Mouse (Mus musculus): ENCODE data around the gene Prkcb. TPM values are rescaled to one million over a fixed set of nuclear protein-coding genes. Genes with fewer than 3 reads are reported as not detected.

Prkcb gene
- polyA plus RNA-seq, 1 experiment from 2014 or later = 4.7 TPM

- WGBS = 93% methylated on average over 5 of the region's 5 CpGs
- no peaks in the 10 kb centered on the region for H3K27me3 ChIP-seq
- no peak overlapping the region for H3K27ac ChIP-seq
These were observed 286.5 kb downstream of the Prkcb start for GRCm38 (mm10) chr7:122575056-122575455.

GRCm38 (mm10) chr7:122575506-122575905 lies 287.0 kb downstream of the Prkcb start:
- Histone ChIP-seq H3K27ac (no peak overlapping the region), H3K27me3 (no peaks in the 10 kb centered on the region), H3K9ac (replicated peaks) (no peak overlapping the region), H3K9me3 (no peaks in the 10 kb centered on the region), H3K4me2 (no peak overlapping the region), H3K36me3 (no peaks in the 10 kb centered on the region), H3K4me1 (replicated peaks) (no peaks in the 10 kb centered on the region), H3K4me3 (replicated peaks) (no peak overlapping the region)
- no peak for ATAC-seq (ENCODE audit: insufficient number of reproducible peaks, insufficient read depth, low FRiP score, low TSS enrichment, low read depth)
- 43% methylated on average over 8 of the region's 8 CpGs for WGBS

More at GRCm38 (mm10) chr7:122575056-122575455, 286.5 kb downstream of the Prkcb start:
- no peak for ATAC-seq (ENCODE audit: insufficient number of reproducible peaks, insufficient read depth, low FRiP score, low TSS enrichment, low read depth)
- H3K4me1 ChIP-seq (replicated peaks) = no peaks in the 10 kb centered on the region
- H3K36me3 ChIP-seq = no peaks in the 10 kb centered on the region
- H3K9ac ChIP-seq (replicated peaks) = no peak overlapping the region
- no peaks in the 10 kb centered on the region for H3K9me3 ChIP-seq
- no peak overlapping the region for H3K4me2 ChIP-seq
- H3K4me3 ChIP-seq (replicated peaks) = no peak overlapping the region

- Histone ChIP-seq H3K9ac (replicated peaks) (no peak overlapping the region), H3K4me1 (replicated peaks) (no peaks in the 10 kb centered on the region), H3K9me3 (no peaks in the 10 kb centered on the region), H3K4me3 (replicated peaks) (no peak overlapping the region), H3K27me3 (no peaks in the 10 kb centered on the region), H3K36me3 (no peaks in the 10 kb centered on the region), H3K4me2 (no peak overlapping the region), H3K27ac (no peak overlapping the region)
- no peak for ATAC-seq (ENCODE audit: insufficient number of reproducible peaks, insufficient read depth, low FRiP score, low TSS enrichment, low read depth)
- 78% methylated on average over 4 of the region's 4 CpGs for WGBS
These were observed 289.0 kb downstream of the Prkcb start for GRCm38 (mm10) chr7:122577571-122577970.

GRCm38 (mm10) chr7:122579461-122580157 lies 291.1 kb downstream of the Prkcb start:
- Histone ChIP-seq H3K4me1 (replicated peaks) (no peaks in the 10 kb centered on the region), H3K9ac (replicated peaks) (no peak overlapping the region), H3K27me3 (no peaks in the 10 kb centered on the region), H3K27ac (no peak overlapping the region), H3K4me3 (replicated peaks) (no peak overlapping the region), H3K36me3 (no peaks in the 10 kb centered on the region), H3K9me3 (no peaks in the 10 kb centered on the region), H3K4me2 (no peak overlapping the region)
- WGBS = 88% methylated on average over 7 of the region's 7 CpGs
- no peak for ATAC-seq (ENCODE audit: insufficient number of reproducible peaks, insufficient read depth, low FRiP score, low TSS enrichment, low read depth)

- Histone ChIP-seq H3K27ac (no peak overlapping the region), H3K36me3 (no peaks in the 10 kb centered on the region), H3K4me3 (replicated peaks) (no peak overlapping the region), H3K27me3 (no peaks in the 10 kb centered on the region), H3K9ac (replicated peaks) (no peak overlapping the region), H3K4me1 (replicated peaks) (no peaks in the 10 kb centered on the region), H3K9me3 (no peaks in the 10 kb centered on the region), H3K4me2 (no peak overlapping the region)
- 77% methylated on average over 1 of the region's 1 CpGs for WGBS
- ATAC-seq (ENCODE audit: insufficient number of reproducible peaks, insufficient read depth, low FRiP score, low TSS enrichment, low read depth) = no peak
These were observed 291.6 kb downstream of the Prkcb start for GRCm38 (mm10) chr7:122580158-122580475.

GRCm38 (mm10) chr7:122584421-122585151 lies 296.0 kb downstream of the Prkcb start:
- Histone ChIP-seq H3K36me3 (no peaks in the 10 kb centered on the region), H3K4me1 (replicated peaks) (no peaks in the 10 kb centered on the region), H3K4me3 (replicated peaks) (no peak overlapping the region), H3K4me2 (no peak overlapping the region), H3K9ac (replicated peaks) (no peak overlapping the region), H3K9me3 (no peaks in the 10 kb centered on the region), H3K27ac (no peak overlapping the region), H3K27me3 (no peaks in the 10 kb centered on the region)
- WGBS = 85% methylated on average over 14 of the region's 14 CpGs
- ATAC-seq (ENCODE audit: insufficient number of reproducible peaks, insufficient read depth, low FRiP score, low TSS enrichment, low read depth) = no peak

GRCm38 (mm10) chr7:122595897-122596296 lies 307.3 kb downstream of the Prkcb start:
- no peak overlapping the region for H3K4me3 ChIP-seq (replicated peaks)
- no peak overlapping the region for H3K27ac ChIP-seq
- no peak overlapping the region for H3K9ac ChIP-seq (replicated peaks)
- WGBS = 60% methylated on average over 10 of the region's 10 CpGs
- peaks cover 13% of the 10 kb centered on the region for H3K27me3 ChIP-seq
- ATAC-seq (ENCODE audit: insufficient number of reproducible peaks, insufficient read depth, low FRiP score, low TSS enrichment, low read depth) = 0 out of 2 replicates have a peak, but pooled peaks have one; percentile 15
- no peak overlapping the region for H3K4me2 ChIP-seq
- H3K36me3 ChIP-seq = no peaks in the 10 kb centered on the region
- H3K9me3 ChIP-seq = no peaks in the 10 kb centered on the region
- H3K4me1 ChIP-seq (replicated peaks) = peaks cover 29% of the 10 kb centered on the region

- Histone ChIP-seq H3K9me3 (no peaks in the 10 kb centered on the region), H3K4me3 (replicated peaks) (no peak overlapping the region), H3K4me1 (replicated peaks) (peaks cover 36% of the 10 kb centered on the region), H3K27me3 (peaks cover 13% of the 10 kb centered on the region), H3K4me2 (no peak overlapping the region), H3K36me3 (no peaks in the 10 kb centered on the region), H3K27ac (no peak overlapping the region), H3K9ac (replicated peaks) (no peak overlapping the region)
- whole genome bisulfite sequencing = 39% methylated on average over 9 of the region's 9 CpGs
- no peak for ATAC-seq (ENCODE audit: insufficient number of reproducible peaks, insufficient read depth, low FRiP score, low TSS enrichment, low read depth)
These were observed 308.1 kb downstream of the Prkcb start for GRCm38 (mm10) chr7:122596596-122597170.

- ATAC-seq (ENCODE audit: insufficient number of reproducible peaks, insufficient read depth, low FRiP score, low TSS enrichment, low read depth) = no peak
- H3K4me3 ChIP-seq (replicated peaks) = no peak overlapping the region
- no peak overlapping the region for H3K4me2 ChIP-seq
- no peak overlapping the region for H3K27ac ChIP-seq
- 38% methylated on average over 7 of the region's 7 CpGs for WGBS
- peaks cover 13% of the 10 kb centered on the region for H3K27me3 ChIP-seq
- H3K36me3 ChIP-seq = no peaks in the 10 kb centered on the region
- no peaks in the 10 kb centered on the region for H3K9me3 ChIP-seq
- peaks cover 38% of the 10 kb centered on the region for H3K4me1 ChIP-seq (replicated peaks)
- no peak overlapping the region for H3K9ac ChIP-seq (replicated peaks)
These were observed 308.8 kb downstream of the Prkcb start for GRCm38 (mm10) chr7:122597313-122597712.

GRCm38 (mm10) chr7:122600856-122601255 lies 312.3 kb downstream of the Prkcb start:
- ATAC-seq (ENCODE audit: insufficient number of reproducible peaks, insufficient read depth, low FRiP score, low TSS enrichment, low read depth) = no peak
- Histone ChIP-seq H3K27ac (no peak overlapping the region), H3K4me2 (peak overlapping the region; percentile 13), H3K36me3 (no peaks in the 10 kb centered on the region), H3K4me3 (replicated peaks) (no peak overlapping the region), H3K4me1 (replicated peaks) (peaks cover 42% of the 10 kb centered on the region), H3K27me3 (peaks cover 13% of the 10 kb centered on the region), H3K9me3 (no peaks in the 10 kb centered on the region), H3K9ac (replicated peaks) (no peak overlapping the region)
- WGBS = 57% methylated on average over 7 of the region's 7 CpGs

- H3K4me2 ChIP-seq = no peak overlapping the region
- no peak overlapping the region for H3K27ac ChIP-seq
- WGBS = 86% methylated on average over 5 of the region's 5 CpGs
- H3K27me3 ChIP-seq = no peaks in the 10 kb centered on the region
- no peaks in the 10 kb centered on the region for H3K36me3 ChIP-seq
- H3K9ac ChIP-seq (replicated peaks) = no peak overlapping the region
- no peak overlapping the region for H3K4me3 ChIP-seq (replicated peaks)
- ATAC-seq (ENCODE audit: insufficient number of reproducible peaks, insufficient read depth, low FRiP score, low TSS enrichment, low read depth) = no peak
- H3K9me3 ChIP-seq = no peaks in the 10 kb centered on the region
- H3K4me1 ChIP-seq (replicated peaks) = peaks cover 27% of the 10 kb centered on the region
These were observed 316.5 kb downstream of the Prkcb start for GRCm38 (mm10) chr7:122605066-122605465.

All from limb, embryonic 12.5 days (tissue).